Mouse (Mus musculus) hindbrain, embryonic 11.5 days (tissue): ENCODE data around the gene Sfmbt2. TPM values are rescaled to one million over a fixed set of nuclear protein-coding genes. Genes with fewer than 3 reads are reported as not detected.

ENCODE experiments used
- ATAC-seq: fragments of 200-750 bp; cut with Nextera tagmentation; 2 replicates; pipeline ENCODE4 v1.8.0; 2017; ENCODE audit warnings: mild to moderate bottlenecking, moderate TSS enrichment, moderate library complexity; ENCODE audit not compliant: low FRiP score
- DNase-seq: peaks from one replicate; pipeline ENCODE4 v3.0.0-alpha.2; 2015; ENCODE audit warnings: low spot score
- H3K27ac ChIP-seq: fragments of 300-500 bp; sonication (generic); 2 replicates; pipeline ENCODE4 v1.5.1; 2014; ENCODE audit warnings: mild to moderate bottlenecking, low read depth, low read length
- H3K27me3 ChIP-seq: fragments of 300-500 bp; sonication (generic); 2 replicates; pipeline ENCODE4 v1.6.1; 2014; ENCODE audit warnings: mild to moderate bottlenecking, low read length, moderate library complexity, mixed read lengths; ENCODE audit not compliant: control insufficient read depth, insufficient read depth
- H3K36me3 ChIP-seq: fragments of 300-500 bp; sonication (generic); 2 replicates; pipeline ENCODE4 v1.6.1; 2014; ENCODE audit warnings: mild to moderate bottlenecking, low read length, moderate library complexity, mixed read lengths; ENCODE audit not compliant: control insufficient read depth, insufficient read depth
- H3K4me1 ChIP-seq: fragments of 300-500 bp; sonication (generic); replicated peaks from 2 replicates; pipeline ENCODE4 v1.6.1; 2014; ENCODE audit warnings: low read length, mixed read lengths; ENCODE audit not compliant: control insufficient read depth, insufficient read depth
- H3K4me2 ChIP-seq: fragments of 300-500 bp; sonication (generic); replicated peaks from 2 replicates; pipeline ENCODE4 v1.6.1; 2014; ENCODE audit warnings: mild to moderate bottlenecking, low read depth, low read length
- H3K4me3 ChIP-seq: fragments of 300-500 bp; sonication (generic); 2 replicates; pipeline ENCODE4 v1.5.1; 2014; ENCODE audit warnings: low read depth, low read length
- H3K9ac ChIP-seq: fragments of 300-500 bp; sonication (generic); 2 replicates; pipeline ENCODE4 v1.6.1; 2014; ENCODE audit warnings: low read depth, low read length
- H3K9me3 ChIP-seq: fragments of 300-500 bp; sonication (generic); 2 replicates; pipeline ENCODE4 v1.6.1; 2016; ENCODE audit warnings: low read length; ENCODE audit not compliant: control insufficient read depth
- WGBS: fragments of 180-500 bp; shearing (Covaris S2); extraction: QIAGEN DNeasy Blood & Tissue Kit; methylation state at CpG from one replicate; pipeline ENCODE4 v1.1.7; 2014; 5-methylcytosine and 5-hydroxymethylcytosine counted together
- polyA plus RNA-seq: library from polyadenylated mRNA; unstranded; fragments of >200 nt; fragmentation: Nextera tagmentation; extraction: Ambion mirVana; gene quantifications from 2 replicates; pipeline ENCODE4 v1.2.1, GENCODE M21; 2014

Gene Sfmbt2
- polyA plus RNA-seq, 1 experiment from 2014 or later, result 2.6 TPM

DNA sequence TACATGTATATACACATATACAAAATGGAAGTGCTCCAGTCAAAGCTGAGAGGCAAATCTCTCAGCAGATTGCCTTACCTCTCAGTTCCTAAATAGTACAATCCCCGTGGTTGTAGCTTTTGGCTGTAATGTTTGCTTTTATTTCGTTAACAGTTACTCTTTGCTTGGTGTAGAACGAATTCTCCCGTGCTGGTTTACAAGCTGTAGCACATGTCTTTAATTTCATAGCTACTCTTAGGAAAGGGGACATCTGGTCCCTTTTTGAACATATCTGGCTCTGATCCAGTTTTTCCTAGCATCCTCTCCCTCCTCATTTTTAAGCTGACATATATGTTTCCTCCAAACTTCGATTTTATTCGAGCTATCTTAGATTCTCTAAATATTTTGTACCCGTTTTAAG is 172.1 kb downstream of the Sfmbt2 start:
- DNase-seq, result no peak
- H3K27ac ChIP-seq, result no peak overlapping the region
- no peak for ATAC-seq
- H3K9me3 ChIP-seq, result no peaks in the 10 kb centered on the region
- WGBS, result 85% methylated on average over 7 of the region's 7 CpGs
- no peaks in the 10 kb centered on the region for H3K36me3 ChIP-seq
- no peaks in the 10 kb centered on the region for H3K4me1 ChIP-seq
- no peak overlapping the region for H3K4me3 ChIP-seq
- no peaks in the 10 kb centered on the region for H3K27me3 ChIP-seq
- H3K9ac ChIP-seq, result no peak overlapping the region
- H3K4me2 ChIP-seq, result no peak overlapping the region

DNA sequence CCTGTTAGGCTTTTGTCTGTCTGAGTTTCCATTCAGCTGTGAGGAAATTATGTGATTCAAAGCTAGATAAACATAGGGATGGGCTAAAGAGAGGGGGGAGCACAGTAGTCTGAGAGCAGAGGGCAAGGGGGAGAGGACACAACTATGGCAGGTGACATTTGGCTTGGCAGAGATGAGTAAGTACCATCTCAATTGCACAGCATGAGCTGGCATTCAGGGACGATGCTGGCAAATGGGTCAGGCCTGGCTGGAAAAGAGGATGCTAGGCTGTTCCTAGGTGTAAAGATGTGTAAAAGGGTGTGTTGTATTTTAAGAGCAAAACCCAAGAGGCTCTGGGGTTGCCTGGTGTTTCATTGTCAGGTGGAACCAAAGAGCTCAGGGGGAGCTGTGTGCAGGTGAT is 188.5 kb downstream of the Sfmbt2 start:
- Histone ChIP-seq H3K27me3 (no peaks in the 10 kb centered on the region), H3K36me3 (no peaks in the 10 kb centered on the region), H3K4me2 (no peak overlapping the region), H3K9ac (no peak overlapping the region), H3K9me3 (no peaks in the 10 kb centered on the region), H3K27ac (no peak overlapping the region), H3K4me1 (no peaks in the 10 kb centered on the region), H3K4me3 (no peak overlapping the region)
- ATAC-seq, result no peak
- no peak for DNase-seq
- WGBS, result 45% methylated on average over 1 of the region's 1 CpGs

DNA sequence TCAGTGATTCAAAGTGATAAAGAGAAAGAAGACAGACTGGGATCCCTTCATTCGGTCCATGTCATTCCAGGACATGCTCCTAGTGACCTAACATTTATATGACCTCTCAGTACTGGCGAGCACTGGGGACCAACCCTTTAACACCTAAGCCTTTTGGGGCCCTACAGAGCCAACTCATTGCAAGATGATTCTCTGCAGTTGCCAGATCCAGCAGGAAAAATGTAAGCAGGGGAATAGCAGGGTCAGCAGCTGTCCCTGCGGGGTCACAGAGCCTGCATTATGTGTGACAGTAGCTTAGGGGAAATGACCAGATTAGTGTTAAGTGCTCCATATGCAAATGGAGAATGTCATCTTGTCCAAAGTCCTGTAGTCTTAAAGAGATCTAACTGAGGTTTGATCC is 195.2 kb downstream of the Sfmbt2 start:
- Histone ChIP-seq H3K4me2 (no peak overlapping the region), H3K36me3 (no peaks in the 10 kb centered on the region), H3K4me1 (no peaks in the 10 kb centered on the region), H3K9ac (no peak overlapping the region), H3K27ac (no peak overlapping the region), H3K27me3 (no peaks in the 10 kb centered on the region), H3K9me3 (no peaks in the 10 kb centered on the region), H3K4me3 (no peak overlapping the region)
- 94% methylated on average over 3 of the region's 3 CpGs for whole genome bisulfite sequencing
- ATAC-seq, result no peak
- no peak for DNase-seq

DNA sequence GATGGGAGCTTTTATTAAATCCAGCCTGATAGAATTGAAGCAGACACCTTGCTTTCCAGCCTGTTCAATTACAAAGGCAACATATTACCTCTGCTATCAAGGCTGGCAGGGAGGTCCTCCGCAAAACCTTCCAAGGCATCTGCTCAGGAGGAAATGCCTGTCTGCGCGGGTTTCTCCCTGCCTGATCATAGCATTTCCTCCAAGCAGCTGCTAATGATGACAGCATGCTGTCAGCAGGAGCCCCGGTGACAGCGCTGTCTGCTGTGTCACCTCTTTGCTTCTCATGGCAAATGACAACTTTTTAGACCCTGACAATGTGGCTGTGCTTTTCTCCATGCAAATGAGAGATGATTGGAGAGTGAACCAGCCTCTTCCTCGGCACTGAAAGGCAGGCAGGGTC is 199.1 kb downstream of the Sfmbt2 start:
- 52% methylated on average over 6 of the region's 6 CpGs for WGBS
- H3K36me3 ChIP-seq, result no peaks in the 10 kb centered on the region
- no peak overlapping the region for H3K4me2 ChIP-seq
- H3K9ac ChIP-seq, result no peak overlapping the region
- H3K4me1 ChIP-seq, result no peaks in the 10 kb centered on the region
- ATAC-seq (no peak), DNase-seq (peak; percentile 5)
- no peak overlapping the region for H3K27ac ChIP-seq
- no peak overlapping the region for H3K4me3 ChIP-seq
- H3K9me3 ChIP-seq, result no peaks in the 10 kb centered on the region
- H3K27me3 ChIP-seq, result no peaks in the 10 kb centered on the region

DNA sequence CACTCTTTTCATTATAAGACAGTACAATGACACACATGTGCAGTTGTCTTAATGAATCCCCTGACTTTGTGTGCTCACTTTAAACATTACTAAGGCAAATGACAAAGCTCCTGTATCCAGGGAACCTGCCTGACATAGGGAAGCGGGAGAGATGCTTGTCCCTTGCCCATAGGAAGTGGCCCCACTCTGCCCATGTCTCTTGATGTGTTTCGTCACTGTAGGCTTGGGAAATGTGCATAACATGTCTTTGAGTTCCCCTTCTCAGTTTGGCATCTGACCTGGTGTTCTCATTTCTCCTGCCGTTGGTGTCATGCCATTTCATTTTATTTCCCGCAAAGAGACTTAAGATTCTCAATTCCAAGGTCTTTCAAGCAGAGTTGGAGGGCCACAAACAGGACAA is 202.0 kb downstream of the Sfmbt2 start:
- 88% methylated on average over 4 of the region's 4 CpGs for WGBS
- H3K9ac ChIP-seq, result no peak overlapping the region
- no peak for DNase-seq
- H3K4me2 ChIP-seq, result no peak overlapping the region
- no peak overlapping the region for H3K4me3 ChIP-seq
- no peaks in the 10 kb centered on the region for H3K36me3 ChIP-seq
- ATAC-seq, result no peak
- H3K27me3 ChIP-seq, result no peaks in the 10 kb centered on the region
- H3K9me3 ChIP-seq, result no peaks in the 10 kb centered on the region
- H3K4me1 ChIP-seq, result no peaks in the 10 kb centered on the region
- no peak overlapping the region for H3K27ac ChIP-seq

DNA sequence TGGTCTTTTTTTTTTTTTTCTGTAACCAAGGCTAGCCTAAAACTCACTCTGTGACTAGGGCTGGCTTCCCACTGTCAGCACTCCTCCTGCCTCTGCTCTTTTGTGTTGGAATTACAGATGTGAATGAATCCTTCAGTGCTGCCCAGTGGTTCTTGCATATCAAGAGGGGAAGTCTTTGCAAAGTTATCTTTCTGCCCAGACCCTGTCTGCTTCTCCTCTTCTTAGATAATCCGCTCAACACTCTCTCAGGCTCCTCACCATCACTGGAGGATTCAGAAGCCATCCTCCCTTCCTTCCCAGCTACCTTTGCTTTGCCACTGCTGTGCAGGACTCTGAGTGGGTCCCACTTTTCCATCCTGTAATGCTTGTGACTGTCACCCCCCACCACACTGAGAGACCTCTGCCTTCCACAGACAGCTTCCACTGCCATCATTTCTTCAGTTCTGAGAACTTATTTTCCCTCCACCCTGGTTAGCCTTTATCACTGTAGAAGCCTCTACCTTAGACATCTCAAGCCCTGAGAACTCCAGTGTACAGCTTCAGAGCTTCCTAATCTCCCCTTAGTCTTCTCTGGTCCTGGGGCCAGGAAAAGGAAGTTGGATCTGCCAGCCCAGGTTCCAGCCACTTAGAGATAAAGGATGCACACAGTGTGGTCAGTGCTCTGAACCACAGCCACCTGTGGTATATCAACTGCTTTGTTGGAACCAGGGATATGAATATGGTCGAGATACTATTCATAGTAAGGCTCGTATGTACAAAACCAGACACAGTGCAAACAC is 205.8 kb downstream of the Sfmbt2 start:
- no peak overlapping the region for H3K4me2 ChIP-seq
- H3K27me3 ChIP-seq, result no peaks in the 10 kb centered on the region
- H3K27ac ChIP-seq, result no peak overlapping the region
- H3K36me3 ChIP-seq, result no peaks in the 10 kb centered on the region
- no peak overlapping the region for H3K9ac ChIP-seq
- H3K9me3 ChIP-seq, result no peaks in the 10 kb centered on the region
- no peak for DNase-seq
- no peak for ATAC-seq
- WGBS, result 78% methylated on average over 3 of the region's 3 CpGs
- no peak overlapping the region for H3K4me3 ChIP-seq
- no peaks in the 10 kb centered on the region for H3K4me1 ChIP-seq

DNA sequence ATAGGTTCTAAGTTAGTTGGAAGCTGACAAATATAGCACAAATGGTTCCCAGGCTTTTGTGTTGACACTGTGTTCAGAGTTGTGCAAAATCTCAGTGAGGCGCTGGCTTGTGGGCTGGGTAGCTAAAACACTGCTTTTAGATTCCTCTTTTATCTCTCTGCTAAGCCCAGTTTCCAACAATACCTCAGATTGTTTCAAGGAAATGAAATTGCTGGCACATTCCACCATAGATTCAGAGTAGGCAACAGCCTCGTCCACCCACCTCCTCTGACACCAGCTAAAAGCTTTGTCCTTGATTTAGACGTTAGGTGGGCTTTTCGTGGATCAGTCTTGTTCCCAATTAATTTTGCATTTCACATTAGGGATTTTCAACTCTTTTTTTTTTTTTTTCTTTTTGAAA is 212.4 kb downstream of the Sfmbt2 start:
- Histone ChIP-seq H3K27me3 (no peaks in the 10 kb centered on the region), H3K4me3 (no peak overlapping the region), H3K9me3 (no peaks in the 10 kb centered on the region), H3K4me2 (no peak overlapping the region), H3K4me1 (no peaks in the 10 kb centered on the region), H3K9ac (no peak overlapping the region), H3K36me3 (no peaks in the 10 kb centered on the region), H3K27ac (no peak overlapping the region)
- DNase-seq (no peak), ATAC-seq (no peak)
- WGBS, result 70% methylated on average over 4 of the region's 4 CpGs

DNA sequence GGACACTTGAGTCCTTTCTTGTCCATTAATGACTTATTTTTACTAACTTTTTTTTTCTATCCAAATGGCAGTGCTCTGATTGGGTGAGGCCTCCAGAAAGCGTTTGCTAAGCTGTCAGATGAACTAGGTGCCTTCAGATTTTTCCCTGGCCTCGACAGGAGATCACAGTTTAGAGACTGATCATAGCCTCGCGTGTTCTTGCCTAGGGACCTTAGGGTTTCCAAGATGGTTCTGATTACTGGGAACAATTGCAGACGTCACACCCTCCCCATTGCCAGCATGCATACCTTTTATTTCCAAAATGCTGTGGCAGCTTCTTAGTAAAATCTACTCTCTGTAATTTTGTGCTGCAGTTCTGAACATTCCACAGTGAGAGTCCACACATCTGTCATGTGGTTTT is 212.8 kb downstream of the Sfmbt2 start:
- no peak overlapping the region for H3K4me2 ChIP-seq
- no peaks in the 10 kb centered on the region for H3K4me1 ChIP-seq
- no peaks in the 10 kb centered on the region for H3K9me3 ChIP-seq
- no peak overlapping the region for H3K9ac ChIP-seq
- DNase-seq (no peak), ATAC-seq (no peak)
- H3K36me3 ChIP-seq, result no peaks in the 10 kb centered on the region
- H3K27me3 ChIP-seq, result no peaks in the 10 kb centered on the region
- no peak overlapping the region for H3K4me3 ChIP-seq
- no peak overlapping the region for H3K27ac ChIP-seq
- WGBS, result 84% methylated on average over 5 of the region's 5 CpGs

DNA sequence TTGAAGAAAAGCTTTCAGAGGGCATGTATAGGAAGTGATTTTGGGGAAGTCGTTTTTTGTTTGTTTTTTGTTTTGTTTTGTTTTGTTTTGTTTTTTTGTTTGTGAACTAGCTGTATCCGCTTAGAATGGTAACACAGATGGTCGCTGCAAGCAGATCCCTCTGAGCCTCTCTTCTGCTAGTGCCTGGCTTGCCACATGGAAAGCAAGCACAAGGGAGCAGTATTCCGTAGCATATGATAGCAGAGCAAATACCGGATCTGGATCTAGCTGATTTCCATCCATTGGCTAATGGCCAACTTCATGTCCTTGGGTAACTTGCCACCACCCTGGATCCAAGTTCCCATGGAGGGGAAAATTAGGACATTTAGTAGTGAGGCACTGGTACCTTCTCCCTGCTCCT is 221.0 kb downstream of the Sfmbt2 start:
- H3K4me1 ChIP-seq, result no peaks in the 10 kb centered on the region
- no peak overlapping the region for H3K9ac ChIP-seq
- 85% methylated on average over 5 of the region's 5 CpGs for whole genome bisulfite sequencing
- no peaks in the 10 kb centered on the region for H3K36me3 ChIP-seq
- ATAC-seq, result no peak
- H3K4me3 ChIP-seq, result no peak overlapping the region
- H3K27ac ChIP-seq, result no peak overlapping the region
- no peaks in the 10 kb centered on the region for H3K27me3 ChIP-seq
- no peak for DNase-seq
- H3K4me2 ChIP-seq, result no peak overlapping the region
- no peaks in the 10 kb centered on the region for H3K9me3 ChIP-seq
